Mouse (Mus musculus): ENCODE measurements around the gene Nrp1. TPM values are rescaled to one million over a fixed set of nuclear protein-coding genes. Genes with fewer than 3 reads are reported as not detected.

Nrp1 gene
- polyA plus RNA-seq, 1 experiment from 2014 or later, result 40.8 TPM

GRCm38 (mm10) chr8:128535685-128536084 lies 177.3 kb downstream of the Nrp1 start:
- peaks cover 20% of the 10 kb centered on the region for H3K27me3 ChIP-seq
- no peak overlapping the region for H3K4me2 ChIP-seq
- no peak overlapping the region for H3K4me3 ChIP-seq (replicated peaks)
- H3K27ac ChIP-seq, result no peak overlapping the region
- ATAC-seq (ENCODE audit: low FRiP score), result no peak
- H3K36me3 ChIP-seq (replicated peaks), result no peaks in the 10 kb centered on the region
- H3K9me3 ChIP-seq, result no peaks in the 10 kb centered on the region
- H3K9ac ChIP-seq, result no peak overlapping the region
- H3K4me1 ChIP-seq, result peaks cover 10% of the 10 kb centered on the region

DNA sequence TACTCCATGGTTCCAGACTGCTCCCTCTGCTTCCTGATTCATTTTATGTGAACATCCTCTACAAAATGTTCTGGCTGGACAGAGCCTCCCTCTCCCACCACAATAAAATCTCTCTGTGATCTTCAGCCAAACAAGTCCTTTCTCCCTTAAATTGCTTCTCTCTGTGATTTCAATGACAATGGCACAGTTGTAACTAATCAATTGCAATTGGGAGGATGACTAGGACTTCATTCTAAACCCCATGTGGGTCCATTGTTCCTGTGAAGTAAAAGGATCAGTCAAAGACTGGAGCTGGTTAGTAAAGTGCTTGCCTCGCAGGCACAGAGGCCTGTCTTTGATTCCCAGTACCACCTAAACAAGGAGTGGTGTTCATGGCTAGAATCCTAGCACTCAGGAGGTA lies 180.0 kb downstream of the Nrp1 start:
- Histone ChIP-seq H3K4me2 (no peak overlapping the region), H3K4me1 (peaks cover 10% of the 10 kb centered on the region), H3K27me3 (no peaks in the 10 kb centered on the region), H3K27ac (no peak overlapping the region), H3K36me3 (replicated peaks) (no peaks in the 10 kb centered on the region), H3K4me3 (replicated peaks) (no peak overlapping the region), H3K9ac (no peak overlapping the region), H3K9me3 (no peaks in the 10 kb centered on the region)
- WGBS, result 5% methylated on average over 1 of the region's 1 CpGs
- no peak for ATAC-seq (ENCODE audit: low FRiP score)

DNA sequence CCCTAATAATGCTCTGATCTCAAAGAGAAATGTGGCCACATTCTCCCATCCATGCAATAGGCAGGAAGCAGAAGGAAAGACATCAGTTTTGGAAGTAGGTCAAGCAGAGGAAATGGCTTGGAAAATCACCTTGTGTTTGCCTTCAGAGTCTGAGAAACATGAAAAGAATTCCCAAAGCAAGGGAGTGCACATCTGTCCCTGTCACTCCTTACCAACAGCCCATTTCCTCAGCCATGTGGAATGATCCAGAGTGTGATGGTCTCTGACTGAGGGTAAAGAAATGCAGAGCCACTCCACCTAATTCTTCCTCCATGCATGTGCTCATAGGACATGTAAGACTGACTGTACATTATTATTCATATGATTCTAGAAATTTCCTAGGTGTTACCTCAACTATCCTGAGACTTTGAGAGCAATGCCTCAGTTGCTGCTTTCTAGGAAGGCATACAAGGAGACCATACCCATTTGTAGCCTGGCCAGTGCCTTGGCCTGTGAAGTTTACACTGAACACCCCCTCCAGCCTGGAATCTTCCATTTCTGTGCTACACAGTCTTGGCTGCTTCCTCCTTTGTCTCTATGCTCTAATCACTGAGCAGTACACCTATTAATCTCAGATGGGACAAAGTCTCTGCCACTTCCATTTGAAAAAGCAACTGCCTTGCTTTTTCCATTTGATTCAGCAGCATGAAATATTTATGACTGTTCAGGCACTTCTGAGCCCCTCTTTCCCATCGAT lies 183.1 kb downstream of the Nrp1 start:
- Histone ChIP-seq H3K4me1 (no peaks in the 10 kb centered on the region), H3K36me3 (replicated peaks) (no peaks in the 10 kb centered on the region), H3K9me3 (no peaks in the 10 kb centered on the region), H3K4me2 (no peak overlapping the region), H3K4me3 (replicated peaks) (no peak overlapping the region), H3K9ac (no peak overlapping the region), H3K27ac (no peak overlapping the region), H3K27me3 (no peaks in the 10 kb centered on the region)
- ATAC-seq (ENCODE audit: low FRiP score), result no peak
- WGBS, result 85% methylated on average over 1 of the region's 1 CpGs

DNA sequence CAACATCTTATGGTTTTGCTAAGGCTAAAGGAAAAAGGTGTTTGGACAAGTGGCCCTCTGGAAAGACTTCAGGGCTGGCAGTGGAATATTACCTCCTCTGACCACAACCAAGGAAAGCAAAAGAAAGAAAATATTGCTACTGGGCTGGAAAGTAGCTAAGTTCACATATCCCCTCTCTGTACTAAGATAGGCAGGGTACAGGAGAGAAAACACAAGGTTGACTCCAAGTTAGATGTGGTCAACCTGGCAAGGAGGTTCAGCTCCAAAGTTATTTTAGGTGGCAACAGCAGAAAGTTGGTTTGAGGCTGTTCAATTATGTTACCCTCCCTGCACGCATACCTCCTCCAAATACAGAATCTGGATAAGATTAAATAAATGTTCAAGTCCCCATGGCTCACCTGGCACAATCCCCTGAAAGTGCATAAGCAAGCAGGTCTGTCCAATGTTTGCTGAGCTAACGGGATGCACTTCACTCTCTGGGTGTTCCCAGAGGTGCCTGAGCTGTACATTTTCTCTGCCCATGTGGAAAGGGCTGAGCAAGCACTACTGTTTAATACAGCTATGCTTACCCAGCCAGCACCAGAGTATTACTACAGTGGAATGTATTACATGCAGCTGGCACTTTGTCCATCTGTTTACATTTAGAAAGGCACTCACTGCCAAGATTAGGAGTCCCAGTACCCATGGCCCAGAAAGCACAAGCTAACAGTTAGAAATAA lies 185.9 kb downstream of the Nrp1 start:
- Histone ChIP-seq H3K36me3 (replicated peaks) (no peaks in the 10 kb centered on the region), H3K9me3 (no peaks in the 10 kb centered on the region), H3K4me1 (no peaks in the 10 kb centered on the region), H3K9ac (no peak overlapping the region), H3K27ac (no peak overlapping the region), H3K27me3 (no peaks in the 10 kb centered on the region), H3K4me3 (replicated peaks) (no peak overlapping the region), H3K4me2 (no peak overlapping the region)
- WGBS, result 88% methylated on average over 2 of the region's 2 CpGs
- no peak for ATAC-seq (ENCODE audit: low FRiP score)

- Histone ChIP-seq H3K9me3 (no peaks in the 10 kb centered on the region), H3K36me3 (replicated peaks) (no peaks in the 10 kb centered on the region), H3K9ac (no peak overlapping the region), H3K4me1 (no peaks in the 10 kb centered on the region), H3K4me3 (replicated peaks) (no peak overlapping the region), H3K4me2 (no peak overlapping the region), H3K27ac (no peak overlapping the region), H3K27me3 (no peaks in the 10 kb centered on the region)
- 94% methylated on average over 1 of the region's 1 CpGs for WGBS
- ATAC-seq (ENCODE audit: low FRiP score), result no peak
Measured at GRCm38 (mm10) chr8:128546287-128546686, 187.9 kb downstream of the Nrp1 start.

DNA sequence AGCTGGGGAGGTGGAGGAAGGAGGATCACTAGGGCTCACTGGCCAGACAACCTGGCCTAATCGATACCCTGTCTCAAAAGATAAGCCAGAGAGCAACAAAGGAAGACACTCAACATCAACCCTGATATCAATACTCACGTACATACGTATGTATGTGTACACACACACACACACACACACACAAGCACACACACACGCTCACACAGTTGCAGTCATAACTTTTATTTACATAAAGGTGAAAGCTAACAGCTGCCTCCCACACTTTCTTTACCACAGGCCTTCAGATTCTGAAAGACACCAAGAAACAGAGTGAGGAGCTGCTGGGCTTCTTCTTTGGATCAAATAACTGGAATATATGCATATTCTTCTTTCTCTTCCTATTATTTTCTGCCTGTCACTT lies 189.0 kb downstream of the Nrp1 start:
- H3K27me3 ChIP-seq, result no peaks in the 10 kb centered on the region
- H3K9ac ChIP-seq, result no peak overlapping the region
- no peaks in the 10 kb centered on the region for H3K4me1 ChIP-seq
- no peaks in the 10 kb centered on the region for H3K36me3 ChIP-seq (replicated peaks)
- no peaks in the 10 kb centered on the region for H3K9me3 ChIP-seq
- no peak overlapping the region for H3K4me2 ChIP-seq
- H3K4me3 ChIP-seq (replicated peaks), result no peak overlapping the region
- no peak overlapping the region for H3K27ac ChIP-seq
- no peak for ATAC-seq (ENCODE audit: low FRiP score)
- WGBS, result 88% methylated on average over 4 of the region's 4 CpGs

DNA sequence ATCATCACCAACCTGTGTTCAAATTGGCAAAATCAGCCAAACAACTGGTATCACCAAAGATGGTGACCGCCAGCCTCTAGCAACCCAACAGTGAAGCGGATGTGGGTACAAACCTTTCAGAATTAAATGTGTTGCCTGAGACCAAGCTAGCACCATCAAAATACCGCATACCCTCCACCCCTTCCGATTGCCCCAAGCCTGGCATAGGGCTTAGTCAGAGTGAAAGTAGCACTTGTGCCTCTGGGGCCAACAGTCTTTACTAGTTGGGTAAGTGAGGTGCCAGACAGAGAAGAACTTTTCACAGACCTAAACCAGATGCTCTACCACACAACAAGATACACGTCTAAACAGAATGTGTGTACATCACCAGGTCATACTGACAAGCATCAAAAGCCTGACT lies 191.3 kb downstream of the Nrp1 start:
- H3K4me2 ChIP-seq, result no peak overlapping the region
- no peaks in the 10 kb centered on the region for H3K9me3 ChIP-seq
- H3K4me3 ChIP-seq (replicated peaks), result no peak overlapping the region
- WGBS, result 94% methylated on average over 5 of the region's 5 CpGs
- H3K27ac ChIP-seq, result no peak overlapping the region
- no peaks in the 10 kb centered on the region for H3K36me3 ChIP-seq (replicated peaks)
- no peak overlapping the region for H3K9ac ChIP-seq
- H3K4me1 ChIP-seq, result no peaks in the 10 kb centered on the region
- no peak for ATAC-seq (ENCODE audit: low FRiP score)
- H3K27me3 ChIP-seq, result no peaks in the 10 kb centered on the region

DNA sequence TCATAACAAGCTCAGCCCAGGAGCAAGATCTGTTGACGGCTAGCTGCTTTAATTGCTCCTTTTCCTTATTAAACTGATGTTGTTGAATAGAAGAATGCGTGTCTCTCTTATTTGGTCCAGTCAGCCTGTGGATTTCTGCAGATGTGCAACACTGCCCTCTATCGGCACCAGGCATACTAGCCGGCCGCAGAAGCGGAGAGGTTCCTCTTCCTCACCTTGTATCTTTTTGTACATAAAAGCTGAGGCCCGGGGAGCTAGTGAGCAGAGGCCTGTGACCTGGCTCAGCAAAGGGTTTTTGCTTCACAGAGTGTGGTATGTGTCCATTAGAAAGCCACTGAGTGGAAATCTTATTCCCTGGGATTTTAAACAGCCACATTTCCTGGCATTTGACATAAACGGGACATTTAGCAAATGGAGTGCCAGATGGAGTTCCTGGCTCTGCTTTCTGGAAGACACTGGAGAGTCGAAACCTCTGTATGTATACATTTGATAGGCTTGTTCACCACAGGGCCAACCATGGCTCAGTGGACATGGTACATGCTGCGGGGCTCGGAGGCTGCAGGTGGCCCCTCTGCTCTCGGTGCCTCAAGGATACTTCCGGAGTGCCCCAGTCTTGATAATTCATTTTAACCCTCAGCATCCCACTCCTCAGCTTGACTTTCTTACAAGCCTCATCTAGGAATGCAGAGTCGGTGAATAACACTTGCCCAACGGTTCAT lies 193.2 kb downstream of the Nrp1 start:
- Histone ChIP-seq H3K9ac (no peak overlapping the region), H3K27ac (no peak overlapping the region), H3K36me3 (replicated peaks) (no peaks in the 10 kb centered on the region), H3K4me1 (no peaks in the 10 kb centered on the region), H3K9me3 (no peaks in the 10 kb centered on the region), H3K4me2 (no peak overlapping the region), H3K27me3 (no peaks in the 10 kb centered on the region), H3K4me3 (replicated peaks) (no peak overlapping the region)
- 0 out of 2 replicates have a peak, but pooled peaks have one; percentile 30 for ATAC-seq (ENCODE audit: low FRiP score)
- 51% methylated on average over 15 of the region's 15 CpGs for WGBS

MicroRNAs within 50 kb of the gene (microRNA counts, 519-probe panel; counts per million panel counts)
- not detected for microRNA mmu-miR-1903

Small RNAs within 50 kb of the gene (microRNA-seq; reads per million reads assigned to microRNA genes)
- not detected for gene Mir1903
